Mouse (Mus musculus): ENCODE data around the gene Npw. TPM values are rescaled to one million over a fixed set of nuclear protein-coding genes. Genes with fewer than 3 reads are reported as not detected.

Gene Npw
- polyA plus RNA-seq, 1 experiment: 0.35 TPM

DNA sequence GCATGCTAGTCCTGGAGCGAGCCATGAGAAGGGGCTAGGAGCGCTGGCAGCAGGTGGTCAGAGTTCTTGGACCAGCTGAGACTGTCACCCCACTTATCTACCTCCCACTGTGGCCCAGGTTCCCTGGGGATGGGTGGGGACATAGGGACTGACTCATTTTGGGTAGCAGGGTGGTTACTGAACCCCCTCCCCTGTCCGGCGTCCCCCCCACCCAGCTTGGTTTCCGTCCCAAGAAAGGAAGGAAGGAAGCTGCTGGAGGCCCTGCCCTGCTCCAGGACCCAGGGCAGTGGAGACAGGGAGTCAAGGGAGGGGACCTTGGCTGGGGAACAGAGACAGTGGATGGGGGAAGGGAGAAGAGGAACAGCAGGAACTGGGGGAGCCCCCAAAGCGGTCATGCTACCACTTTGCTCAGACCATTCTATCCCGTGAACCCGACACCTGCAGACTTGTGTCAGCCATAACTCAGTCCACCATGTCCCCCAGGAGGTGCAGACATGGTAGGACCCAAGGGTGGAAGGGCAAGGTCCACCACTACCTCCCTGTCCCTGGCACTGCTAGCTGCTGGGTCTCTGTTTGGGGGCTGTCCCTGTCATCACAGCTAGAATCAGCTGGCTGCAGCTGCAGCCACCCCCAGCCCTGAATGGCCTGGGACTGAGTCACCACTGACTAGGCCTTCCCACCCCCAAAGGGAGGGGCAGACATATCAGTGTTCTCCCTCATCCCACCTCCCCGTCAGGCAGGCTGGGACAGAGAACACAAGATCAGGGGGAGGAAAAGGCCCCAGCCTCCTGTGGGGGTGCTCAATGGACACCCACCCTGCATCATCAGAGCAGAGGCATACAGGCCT, 13.2 kb downstream of the Npw start:
- Histone ChIP-seq H3K4me1 (replicated peaks; ENCODE audit: control insufficient read depth, insufficient read depth, low read length) (peaks cover 7% of the 10 kb centered on the region), H3K27ac (ENCODE audit: control insufficient read depth, insufficient read depth, low read length) (no peak overlapping the region), H3K27me3 (ENCODE audit: control insufficient read depth, insufficient read depth, low read length) (no peaks in the 10 kb centered on the region; the same call in 1 of the 2 replicates), H3K36me3 (ENCODE audit: control insufficient read depth, insufficient read depth, low read length) (no peaks in the 10 kb centered on the region), H3K4me3 (ENCODE audit: control insufficient read depth, insufficient read depth, low read length) (no peak overlapping the region)
- no peak for DNase-seq
- TF ChIP-seq CTCF (IDR thresholded peaks at IDR 0.05; ENCODE audit: borderline replicate concordance, control insufficient read depth, extremely low read depth, insufficient read depth, low read length, poor library complexity) (no peak), POLR2A (IDR thresholded peaks at IDR 0.05; ENCODE audit: control insufficient read depth, extremely low read depth, insufficient read depth, low read length, poor library complexity) (no peak)
- WGBS: 91% methylated on average over 9 of the region's 9 CpGs

DNA sequence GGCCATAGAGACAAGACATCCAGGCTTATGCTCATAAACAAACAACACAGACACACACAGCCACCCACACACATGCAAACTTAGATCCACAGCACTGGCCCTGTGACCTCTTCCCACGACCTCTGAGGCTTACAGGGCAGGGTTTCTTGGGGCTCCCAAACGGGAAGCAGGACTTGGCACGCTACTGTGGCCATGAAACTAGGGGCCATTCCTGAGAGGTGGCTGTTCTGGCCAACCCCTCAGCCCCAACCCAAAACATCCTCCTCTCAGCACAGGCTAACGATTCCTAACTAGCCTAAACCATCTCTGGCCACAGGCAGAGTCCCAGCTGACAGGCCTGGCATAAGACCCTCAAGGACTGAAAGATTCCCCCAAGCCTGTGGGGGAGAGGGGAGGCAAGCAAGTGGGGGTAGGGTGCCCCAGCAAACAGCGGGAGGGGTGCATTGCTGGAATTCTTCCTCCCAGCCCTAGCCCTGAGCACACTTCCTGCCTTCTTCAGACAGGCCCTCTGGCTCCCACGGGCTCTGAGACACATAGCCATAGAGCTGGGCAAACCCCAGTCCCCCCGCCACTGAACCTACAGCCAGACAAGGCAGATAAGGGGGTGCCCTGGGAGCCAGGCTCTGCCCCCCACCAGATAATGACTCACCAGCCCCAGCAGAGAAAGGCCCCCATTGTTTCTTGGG, 14.1 kb downstream of the Npw start:
- TF ChIP-seq CTCF (IDR thresholded peaks at IDR 0.05; ENCODE audit: borderline replicate concordance, control insufficient read depth, extremely low read depth, insufficient read depth, low read length, poor library complexity) (no peak), POLR2A (IDR thresholded peaks at IDR 0.05; ENCODE audit: control insufficient read depth, extremely low read depth, insufficient read depth, low read length, poor library complexity) (no peak)
- no peak for DNase-seq
- H3K36me3 ChIP-seq (ENCODE audit: control insufficient read depth, insufficient read depth, low read length): no peaks in the 10 kb centered on the region
- 87% methylated on average over 7 of the region's 7 CpGs for WGBS
- H3K4me3 ChIP-seq (ENCODE audit: control insufficient read depth, insufficient read depth, low read length): no peak overlapping the region
- no peaks in the 10 kb centered on the region for H3K4me1 ChIP-seq (replicated peaks; ENCODE audit: control insufficient read depth, insufficient read depth, low read length)
- H3K27me3 ChIP-seq (ENCODE audit: control insufficient read depth, insufficient read depth, low read length): no peaks in the 10 kb centered on the region; the same call in 1 of the 2 replicates
- H3K27ac ChIP-seq (ENCODE audit: control insufficient read depth, insufficient read depth, low read length): no peak overlapping the region

DNA sequence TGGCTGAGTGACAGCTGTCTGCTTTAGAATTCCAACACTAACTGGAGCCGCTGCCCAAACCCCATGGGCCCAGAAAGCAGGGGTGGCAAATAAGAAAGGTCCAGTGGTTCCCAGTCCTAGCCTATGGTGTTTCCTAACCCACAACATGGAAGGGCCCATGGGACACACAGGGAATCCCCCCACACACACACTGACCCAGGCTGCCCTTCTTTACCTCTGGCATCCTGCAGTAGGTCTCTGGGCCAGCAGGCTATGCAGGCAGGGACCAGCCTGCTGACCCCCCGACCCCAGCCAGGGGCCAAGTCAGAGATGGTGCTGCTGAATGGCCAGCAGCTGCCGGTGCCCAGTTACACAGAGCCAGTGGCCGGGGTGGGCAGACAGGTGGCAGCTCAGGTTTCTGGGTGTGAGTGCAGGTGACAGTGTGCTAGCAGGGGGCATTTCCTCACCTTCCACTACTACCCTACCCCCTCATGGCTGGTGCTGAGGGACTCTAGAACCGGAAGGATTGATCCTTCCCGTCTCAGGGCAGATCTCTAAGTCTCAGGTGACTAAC, 15.4 kb downstream of the Npw start:
- no peaks in the 10 kb centered on the region for H3K36me3 ChIP-seq (ENCODE audit: control insufficient read depth, insufficient read depth, low read length)
- no peaks in the 10 kb centered on the region for H3K27me3 ChIP-seq (ENCODE audit: control insufficient read depth, insufficient read depth, low read length)
- WGBS: 89% methylated on average over 6 of the region's 6 CpGs
- DNase-seq: no peak
- H3K27ac ChIP-seq (ENCODE audit: control insufficient read depth, insufficient read depth, low read length): no peak overlapping the region
- TF ChIP-seq POLR2A (IDR thresholded peaks at IDR 0.05; ENCODE audit: control insufficient read depth, extremely low read depth, insufficient read depth, low read length, poor library complexity) (no peak), CTCF (IDR thresholded peaks at IDR 0.05; ENCODE audit: borderline replicate concordance, control insufficient read depth, extremely low read depth, insufficient read depth, low read length, poor library complexity) (no peak)
- H3K4me1 ChIP-seq (replicated peaks; ENCODE audit: control insufficient read depth, insufficient read depth, low read length): no peaks in the 10 kb centered on the region
- H3K4me3 ChIP-seq (ENCODE audit: control insufficient read depth, insufficient read depth, low read length): no peak overlapping the region

DNA sequence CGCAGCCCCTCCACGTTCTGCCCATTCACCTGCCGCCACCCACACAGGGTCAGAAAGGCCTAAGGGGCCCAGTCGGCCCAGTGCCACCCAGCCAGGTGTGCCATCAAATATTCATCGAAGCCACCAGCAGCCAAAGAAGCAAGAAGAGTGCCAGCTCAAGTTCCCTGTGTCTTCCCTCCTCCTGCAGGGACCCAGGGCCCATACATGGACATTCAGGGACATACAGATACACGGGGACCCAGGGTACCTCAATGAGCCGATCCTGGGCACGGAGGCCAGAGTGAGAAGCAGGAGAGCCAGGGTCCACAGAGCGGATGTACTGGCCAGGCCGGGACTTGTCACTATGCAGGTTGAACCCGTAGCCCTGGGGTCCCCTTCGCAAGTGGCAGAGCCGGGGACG, 16.3 kb downstream of the Npw start:
- no peak for DNase-seq
- Histone ChIP-seq H3K4me3 (ENCODE audit: control insufficient read depth, insufficient read depth, low read length) (no peak overlapping the region), H3K36me3 (ENCODE audit: control insufficient read depth, insufficient read depth, low read length) (no peaks in the 10 kb centered on the region), H3K27ac (ENCODE audit: control insufficient read depth, insufficient read depth, low read length) (no peak overlapping the region), H3K4me1 (replicated peaks; ENCODE audit: control insufficient read depth, insufficient read depth, low read length) (no peaks in the 10 kb centered on the region), H3K27me3 (ENCODE audit: control insufficient read depth, insufficient read depth, low read length) (no peaks in the 10 kb centered on the region)
- 97% methylated on average over 14 of the region's 14 CpGs for WGBS
- TF ChIP-seq CTCF (IDR thresholded peaks at IDR 0.05; ENCODE audit: borderline replicate concordance, control insufficient read depth, extremely low read depth, insufficient read depth, low read length, poor library complexity): no peak
- no peak for TF ChIP-seq POLR2A (IDR thresholded peaks at IDR 0.05; ENCODE audit: control insufficient read depth, extremely low read depth, insufficient read depth, low read length, poor library complexity)

DNA sequence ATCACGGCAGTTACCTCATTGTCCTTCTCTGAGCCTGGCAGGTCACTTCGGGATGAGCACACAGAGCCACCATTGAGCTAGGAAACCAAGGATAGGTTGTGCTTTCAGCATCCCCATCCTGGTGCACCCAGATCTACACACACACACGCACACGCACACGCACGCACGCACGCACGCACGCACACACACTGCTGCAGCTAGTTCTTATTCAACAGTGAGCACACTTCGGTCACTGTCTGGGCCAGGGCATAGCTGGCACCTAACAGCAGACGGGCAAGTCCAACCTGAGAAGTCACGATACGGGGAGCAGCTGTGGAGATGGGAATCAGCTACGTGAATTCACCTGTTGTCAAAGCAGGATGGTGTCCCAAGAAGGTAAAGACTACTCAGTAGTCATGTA, 17.7 kb downstream of the Npw start:
- no peak for DNase-seq
- Histone ChIP-seq H3K4me3 (ENCODE audit: control insufficient read depth, insufficient read depth, low read length) (no peak overlapping the region), H3K27ac (ENCODE audit: control insufficient read depth, insufficient read depth, low read length) (no peak overlapping the region), H3K4me1 (replicated peaks; ENCODE audit: control insufficient read depth, insufficient read depth, low read length) (no peaks in the 10 kb centered on the region), H3K27me3 (ENCODE audit: control insufficient read depth, insufficient read depth, low read length) (no peaks in the 10 kb centered on the region), H3K36me3 (ENCODE audit: control insufficient read depth, insufficient read depth, low read length) (no peaks in the 10 kb centered on the region)
- TF ChIP-seq POLR2A (IDR thresholded peaks at IDR 0.05; ENCODE audit: control insufficient read depth, extremely low read depth, insufficient read depth, low read length, poor library complexity): no peak
- TF ChIP-seq CTCF (IDR thresholded peaks at IDR 0.05; ENCODE audit: borderline replicate concordance, control insufficient read depth, extremely low read depth, insufficient read depth, low read length, poor library complexity): no peak
- 97% methylated on average over 15 of the region's 15 CpGs for WGBS

DNA sequence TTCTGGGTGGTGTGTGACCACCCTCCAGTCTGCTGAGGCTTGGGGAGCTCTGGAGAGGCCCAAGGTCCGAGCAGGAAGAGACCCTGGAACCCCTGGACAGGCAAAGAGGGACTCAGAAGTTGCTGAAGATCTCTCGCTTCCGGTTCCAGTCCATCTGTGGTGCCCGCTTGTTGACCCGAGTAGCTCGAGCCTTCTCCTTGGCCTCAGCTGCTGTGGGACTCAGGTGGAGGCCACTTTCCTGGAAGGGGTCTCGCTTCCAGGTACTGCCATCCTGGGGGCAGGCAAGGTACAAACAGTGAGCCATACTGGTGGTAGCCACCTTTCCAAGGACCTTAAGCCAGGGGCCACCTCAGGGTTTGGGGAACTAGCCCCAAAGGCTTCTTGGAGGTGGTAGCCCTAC, 18.1 kb downstream of the Npw start:
- Histone ChIP-seq H3K4me3 (ENCODE audit: control insufficient read depth, insufficient read depth, low read length) (no peak overlapping the region), H3K27me3 (ENCODE audit: control insufficient read depth, insufficient read depth, low read length) (no peaks in the 10 kb centered on the region), H3K36me3 (ENCODE audit: control insufficient read depth, insufficient read depth, low read length) (no peaks in the 10 kb centered on the region), H3K4me1 (replicated peaks; ENCODE audit: control insufficient read depth, insufficient read depth, low read length) (no peaks in the 10 kb centered on the region), H3K27ac (ENCODE audit: control insufficient read depth, insufficient read depth, low read length) (no peak overlapping the region)
- TF ChIP-seq CTCF (IDR thresholded peaks at IDR 0.05; ENCODE audit: borderline replicate concordance, control insufficient read depth, extremely low read depth, insufficient read depth, low read length, poor library complexity): no peak
- no peak for TF ChIP-seq POLR2A (IDR thresholded peaks at IDR 0.05; ENCODE audit: control insufficient read depth, extremely low read depth, insufficient read depth, low read length, poor library complexity)
- 92% methylated on average over 7 of the region's 7 CpGs for WGBS
- DNase-seq: no peak

All from thymus, adult 2 months (tissue).